Mouse (Mus musculus) cortical plate, adult 2 months (tissue): ENCODE results near the gene Kitl.

Source experiments
- CTCF ChIP-seq: fragments of 200-500 bp; IDR thresholded peaks from 2 replicates; pipeline ENCODE4 v1.5.1; 2011; ENCODE audit warnings: mild to moderate bottlenecking, control low read depth, low read length; ENCODE audit not compliant: insufficient read depth; ENCODE audit errors: extremely low read depth
- POLR2A ChIP-seq: fragments of 200-500 bp; IDR thresholded peaks from 2 replicates; pipeline ENCODE4 v1.6.1; 2011; ENCODE audit warnings: mild to moderate bottlenecking, low read length, control low read depth; ENCODE audit not compliant: insufficient read depth; ENCODE audit errors: extremely low read depth

DNA sequence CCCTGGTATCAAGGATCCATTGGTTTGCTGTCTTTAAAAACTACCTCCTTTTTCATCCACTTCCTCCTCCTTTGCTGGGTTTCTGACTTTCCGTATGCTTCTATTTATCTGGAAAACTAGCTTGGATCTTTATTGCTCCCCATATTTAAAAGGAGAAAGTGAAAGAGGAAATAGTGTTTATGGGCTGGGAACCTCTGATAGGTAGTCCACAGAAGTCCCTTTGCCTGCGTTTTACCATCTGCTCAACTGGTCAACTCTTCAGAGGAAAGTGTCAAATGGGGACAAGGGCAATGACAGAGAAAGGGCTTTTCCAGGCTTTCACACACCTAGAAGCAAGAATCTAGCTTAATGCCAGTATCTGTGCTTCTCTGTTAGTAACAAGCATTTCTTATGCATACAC is 34.5 kb upstream of the Kitl start:
- TF ChIP-seq POLR2A (no peak), CTCF (no peak)
